Mouse (Mus musculus): ENCODE data around the gene Ppp2r5b.

DNA sequence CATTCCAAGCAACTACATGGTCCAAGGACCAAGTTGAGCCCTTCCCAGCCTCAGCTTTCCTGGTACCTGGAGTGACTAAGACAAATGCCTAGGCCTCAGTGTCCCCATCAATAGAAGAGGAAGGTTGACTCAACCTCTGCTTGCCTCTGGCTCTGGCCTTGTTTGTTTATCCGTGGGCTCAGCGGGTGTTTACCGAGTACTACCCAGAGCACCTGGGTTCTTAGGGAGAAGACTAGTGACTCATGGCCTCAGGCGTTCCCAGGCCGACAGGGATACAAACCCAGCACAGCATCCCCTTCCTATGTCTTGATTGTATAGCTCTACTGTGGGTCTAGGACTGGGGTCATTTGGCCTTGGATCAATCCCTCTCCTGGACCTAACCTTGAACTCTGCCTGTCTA is 7.6 kb upstream of the Ppp2r5b start:
- TF ChIP-seq POLR2A (IDR thresholded peaks at IDR 0.05; ENCODE audit: extremely low read depth, insufficient read depth, low read length) (no peak), CTCF (IDR thresholded peaks at IDR 0.05; ENCODE audit: extremely low read depth, insufficient read depth, low read length) (no peak)

All from cortical plate, adult 2 months (tissue).